Mouse (Mus musculus) megakaryocyte, embryonic 14.5 days (primary cell): Measurements from ENCODE around the gene Nudt22. TPM values are rescaled to one million over a fixed set of nuclear protein-coding genes. Genes with fewer than 3 reads are reported as not detected.
A peak's percentile ranks its signal among the peaks of the same experiment; 100 is the strongest.
"Not testable (repeated sequence)": the region's sequence is repeated elsewhere in the genome, so short reads cannot be mapped to it uniquely, and the experiment has no call there.

Experiments used
- H3K27me3 ChIP-seq: replicated peaks from 2 replicates; pipeline ENCODE3; 2012; ENCODE audit warnings: inconsistent platforms
- H3K36me3 ChIP-seq: replicated peaks from 2 replicates; pipeline ENCODE3; 2012; ENCODE audit warnings: low read length, inconsistent platforms, mixed read lengths
- H3K4me1 ChIP-seq: 2 replicates; pipeline ENCODE4 v1.6.1; 2012; ENCODE audit warnings: inconsistent platforms
- H3K4me3 ChIP-seq: replicated peaks from 2 replicates; pipeline ENCODE3; 2012; ENCODE audit warnings: moderate library complexity, mild to moderate bottlenecking, inconsistent platforms
- H3K9me3 ChIP-seq: 2 replicates; pipeline ENCODE4 v1.6.1; 2012; ENCODE audit warnings: inconsistent platforms
- FLI1 ChIP-seq: IDR thresholded peaks from 2 replicates; pipeline ENCODE4 v1.6.1; 2012; ENCODE audit warnings: low read length, inconsistent platforms, mixed read lengths
- GATA1 ChIP-seq: IDR thresholded peaks from 3 replicates; pipeline ENCODE4 v1.6.1; 2012; ENCODE audit warnings: mixed read lengths, low read length, inconsistent platforms, borderline replicate concordance
- polyA plus RNA-seq: library from polyadenylated mRNA; stranded (reverse); fragments of >175 nt; gene quantifications from 2 replicates; pipeline ENCODE4 v1.2.3, GENCODE M21; 2012; ENCODE audit warnings: low replicate concordance; ENCODE audit not compliant: insufficient read depth

Nudt22 gene
- polyA plus RNA-seq, 1 experiment, result 9.1 TPM

- peaks cover 38% of the 10 kb centered on the region for H3K36me3 ChIP-seq
- H3K4me3 ChIP-seq, result peak overlapping the region; percentile 91
- no peaks in the 10 kb centered on the region for H3K27me3 ChIP-seq
- H3K4me1 ChIP-seq, result peaks cover 89% of the 10 kb centered on the region
- no peak for TF ChIP-seq FLI1
- no peak for TF ChIP-seq GATA1
- no peaks in the 10 kb centered on the region for H3K9me3 ChIP-seq
These were observed 494 bp downstream of the Nudt22 start for GRCm38 (mm10) chr19:6995255-6995991.

GRCm38 (mm10) chr19:6994489-6994888 lies 1.4 kb downstream of the Nudt22 start:
- Histone ChIP-seq H3K27me3 (no peaks in the 10 kb centered on the region), H3K4me1 (peaks cover 80% of the 10 kb centered on the region), H3K36me3 (peaks cover 33% of the 10 kb centered on the region), H3K9me3 (no peaks in the 10 kb centered on the region), H3K4me3 (peak overlapping the region; percentile 29)
- TF ChIP-seq FLI1 (no peak), GATA1 (no peak)

DNA sequence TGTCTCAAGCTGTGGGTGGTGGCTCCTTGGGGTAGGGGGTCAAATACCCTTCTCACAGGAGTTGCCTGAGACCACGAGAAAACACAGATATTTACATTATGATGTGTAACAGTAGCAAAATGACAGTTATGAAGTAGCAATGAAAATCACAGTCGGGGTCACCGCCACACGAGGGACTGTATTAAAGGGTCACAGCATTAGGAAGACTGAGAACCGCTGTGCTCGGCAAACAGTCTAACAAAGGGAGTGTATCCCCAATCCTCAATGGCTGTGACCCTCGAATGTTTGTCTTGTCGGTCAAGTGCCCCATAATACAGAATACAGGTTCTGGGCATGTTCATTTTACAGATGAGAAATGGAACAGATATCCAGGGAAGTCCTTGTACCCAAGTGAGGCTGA lies 1.9 kb downstream of the Nudt22 start:
- no peak for TF ChIP-seq GATA1
- no peak for TF ChIP-seq FLI1
- peaks cover 32% of the 10 kb centered on the region for H3K36me3 ChIP-seq

GRCm38 (mm10) chr19:6993011-6993770 lies 2.7 kb downstream of the Nudt22 start:
- Histone ChIP-seq H3K4me3 (peak overlapping the region; percentile 96), H3K9me3 (no peaks in the 10 kb centered on the region), H3K27me3 (no peaks in the 10 kb centered on the region), H3K36me3 (peaks cover 24% of the 10 kb centered on the region), H3K4me1 (peaks cover 74% of the 10 kb centered on the region)
- TF ChIP-seq GATA1, result no peak
- TF ChIP-seq FLI1, result no peak

More for the DNA sequence above, 1.9 kb downstream of the Nudt22 start:
- H3K4me1 ChIP-seq, result peaks cover 79% of the 10 kb centered on the region
- H3K9me3 ChIP-seq, result no peaks in the 10 kb centered on the region
- no peak overlapping the region for H3K4me3 ChIP-seq
- no peaks in the 10 kb centered on the region for H3K27me3 ChIP-seq

DNA sequence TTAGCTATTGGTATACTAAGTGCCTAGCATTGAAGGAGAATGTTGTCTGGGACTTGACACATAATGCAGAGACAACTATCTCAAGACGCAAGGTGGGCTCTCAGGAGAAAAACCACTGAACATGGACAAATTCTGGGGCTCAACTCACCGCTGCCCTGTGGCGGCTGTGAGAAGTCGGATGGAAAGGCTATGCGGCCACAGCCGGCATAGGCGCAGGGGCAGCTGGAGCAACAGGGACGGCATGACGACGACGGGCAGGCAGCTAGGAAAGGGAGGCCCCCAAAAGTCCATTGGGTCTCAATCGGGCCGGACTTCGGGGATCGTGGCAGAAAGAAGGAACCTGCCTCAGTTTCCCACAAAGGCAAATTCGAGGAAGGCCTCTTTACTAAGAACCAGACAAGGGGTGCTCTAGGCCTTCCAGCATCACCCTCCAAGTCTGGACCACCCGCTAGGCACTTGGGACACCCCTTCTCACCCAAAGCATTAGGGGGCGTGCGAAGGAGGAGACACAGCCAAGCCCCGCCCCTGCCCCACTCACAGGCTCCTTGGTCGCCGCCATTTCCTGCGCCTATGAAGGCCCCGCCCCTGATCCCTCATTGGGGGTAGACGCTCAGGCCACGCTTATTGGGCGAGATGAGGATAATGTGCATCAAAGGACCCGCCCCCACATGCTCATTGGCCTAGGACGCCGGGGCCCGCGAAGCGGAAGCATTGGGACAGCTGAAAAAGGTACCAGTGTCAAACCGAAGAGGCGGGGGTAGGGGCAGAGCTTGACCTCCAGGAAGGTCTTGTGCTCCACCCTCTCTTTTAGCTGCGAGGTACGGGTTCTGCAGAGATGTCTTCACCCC lies 3.7 kb downstream of the Nudt22 start, which contains the start of gene Dnajc4:
Gene Dnajc4, minus strand, starts transcription at position 562 of the 848 bp plus-strand sequence.
- no peaks in the 10 kb centered on the region for H3K9me3 ChIP-seq
- H3K27me3 ChIP-seq, result no peaks in the 10 kb centered on the region
- peaks cover 72% of the 10 kb centered on the region for H3K4me1 ChIP-seq
- peak within 1 kb of the TSS; percentile 96 for H3K4me3 ChIP-seq
- TF ChIP-seq FLI1 (no peak), GATA1 (no peak)
- peaks cover 14% of the 10 kb centered on the region for H3K36me3 ChIP-seq

- Histone ChIP-seq H3K36me3 (peaks cover 15% of the 10 kb centered on the region), H3K4me1 (peaks cover 72% of the 10 kb centered on the region)
- H3K9me3 ChIP-seq, H3K4me3 ChIP-seq, H3K27me3 ChIP-seq: not testable (repeated sequence)
These were observed 4.8 kb downstream of the Nudt22 start for GRCm38 (mm10) chr19:6991166-6991565.

DNA sequence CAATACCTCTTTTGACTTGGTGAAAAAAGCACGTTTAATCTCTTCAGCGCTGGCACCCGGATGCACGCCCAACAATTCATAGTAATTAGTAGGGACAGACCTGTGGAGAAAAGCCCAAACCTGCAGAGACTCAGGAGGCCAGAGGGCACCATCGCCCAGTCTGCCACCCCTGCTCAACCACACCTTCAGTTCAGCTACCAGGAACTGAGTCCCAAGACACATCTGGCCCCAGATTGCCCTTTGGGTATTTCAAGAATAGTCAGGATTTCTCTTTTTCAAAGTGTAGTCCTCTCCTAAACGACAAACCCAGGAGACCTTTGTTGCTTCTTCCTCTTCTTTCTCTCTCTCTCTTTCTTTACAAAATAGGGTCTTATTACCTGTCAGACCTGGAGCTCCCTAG lies 5.2 kb downstream of the Nudt22 start:
- Histone ChIP-seq H3K9me3 (no peaks in the 10 kb centered on the region), H3K4me1 (peaks cover 72% of the 10 kb centered on the region), H3K36me3 (peaks cover 19% of the 10 kb centered on the region), H3K27me3 (no peaks in the 10 kb centered on the region), H3K4me3 (no peak overlapping the region)
- no peak for TF ChIP-seq GATA1
- TF ChIP-seq FLI1, result no peak

GRCm38 (mm10) chr19:6989251-6989650 lies 6.7 kb downstream of the Nudt22 start:
- H3K27me3 ChIP-seq, result no peaks in the 10 kb centered on the region
- H3K9me3 ChIP-seq, result no peaks in the 10 kb centered on the region
- peaks cover 32% of the 10 kb centered on the region for H3K36me3 ChIP-seq
- TF ChIP-seq FLI1 (no peak), GATA1 (no peak)
- H3K4me1 ChIP-seq, result peaks cover 66% of the 10 kb centered on the region
- no peak overlapping the region for H3K4me3 ChIP-seq

GRCm38 (mm10) chr19:6987904-6988285 lies 8.0 kb downstream of the Nudt22 start:
- peaks cover 54% of the 10 kb centered on the region for H3K4me1 ChIP-seq
- H3K27me3 ChIP-seq, result no peaks in the 10 kb centered on the region
- H3K36me3 ChIP-seq, result peaks cover 37% of the 10 kb centered on the region
- H3K4me3 ChIP-seq, result peak overlapping the region; percentile 95
- no peak for TF ChIP-seq FLI1
- TF ChIP-seq GATA1, result no peak
- H3K9me3 ChIP-seq, result no peaks in the 10 kb centered on the region
